Mouse (Mus musculus): ENCODE data around the gene Sycn. TPM values are rescaled to one million over a fixed set of nuclear protein-coding genes. Genes with fewer than 3 reads are reported as not detected.

Sycn gene
- total and polyA plus RNA-seq, 3 experiments: not detected

GRCm38 (mm10) chr7:28579826-28580225, 39.1 kb downstream of the Sycn start:
- Histone ChIP-seq H3K4me1 (ENCODE audit: control insufficient read depth in 1 of 2, insufficient read depth in 2 of 2, low read length in 2 of 2) (peaks cover 39 to 42% of the 10 kb centered on the region in 2 experiments), H3K9ac (ENCODE audit: control insufficient read depth, low read depth, low read length, poor library complexity, severe bottlenecking) (no peak overlapping the region), H3K9me3 (replicated peaks; ENCODE audit: insufficient read depth, low read length) (no peaks in the 10 kb centered on the region), H3K36me3 (ENCODE audit: control insufficient read depth in 1 of 2, insufficient read depth in 2 of 2, low read length in 2 of 2) (peaks cover 0 to 25% of the 10 kb centered on the region in 2 experiments; a peak in 2 of 4 replicates), H3K27me3 (ENCODE audit: control insufficient read depth in 1 of 2, insufficient read depth in 2 of 2, low read length in 2 of 2) (no peaks in the 10 kb centered on the region), H3K79me2 (ENCODE audit: control insufficient read depth, insufficient read depth, low read length, poor library complexity) (no peaks in the 10 kb centered on the region; the same call in 1 of the 2 replicates), H3K4me3 (ENCODE audit: control insufficient read depth in 1 of 2, insufficient read depth in 1 of 2, low read depth in 2 of 2, low read length in 2 of 2) (no peak overlapping the region), H3K27ac (ENCODE audit: control insufficient read depth, low read depth, low read length) (no peak overlapping the region)
- TF ChIP-seq KAT2A (conservative IDR thresholded peaks at IDR 0.05; ENCODE audit: low read depth, low read length) (no peak), POLR2A (IDR thresholded peaks at IDR 0.05; ENCODE audit: control insufficient read depth in 1 of 2, insufficient read depth in 1 of 2, low read depth in 1 of 2, low read length in 2 of 2, poor library complexity in 1 of 2) (no peak), MYC (IDR thresholded peaks at IDR 0.05; ENCODE audit: low read depth, low read length) (no peak)
- DNase-seq (ENCODE audit: low read depth, low spot score): no peak

GRCm38 (mm10) chr7:28581721-28582120, 41.0 kb downstream of the Sycn start:
- Histone ChIP-seq H3K27ac (ENCODE audit: control insufficient read depth, low read depth, low read length) (peak overlapping the region; percentile 74), H3K36me3 (ENCODE audit: control insufficient read depth in 1 of 2, insufficient read depth in 2 of 2, low read length in 2 of 2) (peaks cover 0 to 25% of the 10 kb centered on the region in 2 experiments; a peak in 2 of 4 replicates), H3K9ac (ENCODE audit: control insufficient read depth, low read depth, low read length, poor library complexity, severe bottlenecking) (no peak overlapping the region)

GRCm38 (mm10) chr7:28582841-28583240, 42.2 kb downstream of the Sycn start:
- Histone ChIP-seq H3K4me1 (ENCODE audit: control insufficient read depth in 1 of 2, insufficient read depth in 2 of 2, low read length in 2 of 2) (peaks cover 33 to 38% of the 10 kb centered on the region in 2 experiments), H3K79me2 (ENCODE audit: control insufficient read depth, insufficient read depth, low read length, poor library complexity) (peaks cover 4% of the 10 kb centered on the region; the same call in 1 of the 2 replicates), H3K9me3 (replicated peaks; ENCODE audit: insufficient read depth, low read length) (no peaks in the 10 kb centered on the region), H3K9ac (ENCODE audit: control insufficient read depth, low read depth, low read length, poor library complexity, severe bottlenecking) (peak overlapping the region; percentile 33; the same call in 1 of the 2 replicates), H3K36me3 (ENCODE audit: control insufficient read depth in 1 of 2, insufficient read depth in 2 of 2, low read length in 2 of 2) (peaks cover 0 to 25% of the 10 kb centered on the region in 2 experiments; a peak in 2 of 4 replicates), H3K27me3 (ENCODE audit: control insufficient read depth in 1 of 2, insufficient read depth in 2 of 2, low read length in 2 of 2) (no peaks in the 10 kb centered on the region), H3K4me3 (ENCODE audit: control insufficient read depth in 1 of 2, insufficient read depth in 1 of 2, low read depth in 2 of 2, low read length in 2 of 2) (peak overlapping the region in 1 of 2 experiments; percentile 26; a peak in 2 of 4 replicates), H3K27ac (ENCODE audit: control insufficient read depth, low read depth, low read length) (peak overlapping the region; percentile 74)
- DNase-seq (ENCODE audit: low read depth, low spot score): peak; percentile 57
- TF ChIP-seq ZKSCAN1 (IDR thresholded peaks at IDR 0.05; ENCODE audit: low read depth, low read length) (no peak), UBTF (IDR thresholded peaks at IDR 0.05; ENCODE audit: borderline replicate concordance, insufficient read depth, low read depth, low read length) (no peak), CTCF (IDR thresholded peaks at IDR 0.05 in 2 of 3, conservative IDR thresholded peaks at IDR 0.05 in 1 of 3; ENCODE audit: control insufficient read depth in 1 of 3, insufficient read depth in 1 of 3, low read depth in 2 of 3, low read length in 3 of 3, poor library complexity in 1 of 3, severe bottlenecking in 1 of 3) (no peak), MAFK (IDR thresholded peaks at IDR 0.05; ENCODE audit: borderline replicate concordance, low read depth, low read length) (no peak), TCF12 (IDR thresholded peaks at IDR 0.05; ENCODE audit: low read depth, low read length) (peak; percentile 52), RAD21 (IDR thresholded peaks at IDR 0.05; ENCODE audit: low read depth, low read length) (no peak), MYC (IDR thresholded peaks at IDR 0.05; ENCODE audit: low read depth, low read length) (no peak), JUND (IDR thresholded peaks at IDR 0.05; ENCODE audit: low read depth, low read length) (no peak), ZC3H11A (IDR thresholded peaks at IDR 0.05; ENCODE audit: low read depth, low read length) (no peak), SIN3A (IDR thresholded peaks at IDR 0.05; ENCODE audit: low read length) (peak; percentile 65), HCFC1 (IDR thresholded peaks at IDR 0.05; ENCODE audit: low read depth, low read length) (no peak), RCOR1 (IDR thresholded peaks at IDR 0.05; ENCODE audit: low read depth, low read length) (no peak), ZMIZ1 (IDR thresholded peaks at IDR 0.05; ENCODE audit: low read depth, low read length) (no peak), GATA1 (IDR thresholded peaks at IDR 0.05; ENCODE audit: low read depth, low read length) (peak; percentile 70), POLR2AphosphoS5 (IDR thresholded peaks at IDR 0.05; ENCODE audit: borderline replicate concordance, low read depth, low read length) (no peak), POLR2AphosphoS2 (IDR thresholded peaks at IDR 0.05; ENCODE audit: low read length) (no peak), ETS1 (IDR thresholded peaks at IDR 0.05; ENCODE audit: low read depth, low read length) (peak; percentile 52), SMC3 (IDR thresholded peaks at IDR 0.05; ENCODE audit: low read depth, low read length) (peak; percentile 8; the same call in 1 of the 2 replicates), MEF2A (IDR thresholded peaks at IDR 0.05; ENCODE audit: extremely low read depth, insufficient replicate concordance, low read depth, low read length, poor library complexity, severe bottlenecking) (no peak)

More at GRCm38 (mm10) chr7:28581721-28582120, 41.0 kb downstream of the Sycn start:
- Histone ChIP-seq H3K27me3 (ENCODE audit: control insufficient read depth in 1 of 2, insufficient read depth in 2 of 2, low read length in 2 of 2) (no peaks in the 10 kb centered on the region), H3K4me1 (ENCODE audit: control insufficient read depth in 1 of 2, insufficient read depth in 2 of 2, low read length in 2 of 2) (peaks cover 34 to 42% of the 10 kb centered on the region in 2 experiments), H3K4me3 (ENCODE audit: control insufficient read depth in 1 of 2, insufficient read depth in 1 of 2, low read depth in 2 of 2, low read length in 2 of 2) (no peak overlapping the region), H3K79me2 (ENCODE audit: control insufficient read depth, insufficient read depth, low read length, poor library complexity) (no peaks in the 10 kb centered on the region; the same call in 1 of the 2 replicates), H3K9me3 (replicated peaks; ENCODE audit: insufficient read depth, low read length) (no peaks in the 10 kb centered on the region)
- TF ChIP-seq NRF1 (IDR thresholded peaks at IDR 0.05; ENCODE audit: insufficient read depth, low read depth, low read length, poor library complexity, severe bottlenecking): no peak
- TF ChIP-seq TCF12 (IDR thresholded peaks at IDR 0.05; ENCODE audit: low read depth, low read length): peak; percentile 71
- no peak; the same call in none of the 2 replicates for TF ChIP-seq ETS1 (IDR thresholded peaks at IDR 0.05; ENCODE audit: low read depth, low read length)
- 0 out of 2 replicates have a peak, but pooled peaks have one; percentile 32 for TF ChIP-seq SIN3A (IDR thresholded peaks at IDR 0.05; ENCODE audit: low read length)
- TF ChIP-seq ZKSCAN1 (IDR thresholded peaks at IDR 0.05; ENCODE audit: low read depth, low read length): no peak
- TF ChIP-seq TAL1 (IDR thresholded peaks at IDR 0.05; ENCODE audit: low read length): peak; percentile 68
- TF ChIP-seq CHD2 (IDR thresholded peaks at IDR 0.05; ENCODE audit: low read length): no peak
- peak; percentile 10 for TF ChIP-seq MXI1 (IDR thresholded peaks at IDR 0.05; ENCODE audit: low read depth, low read length)
- TF ChIP-seq EP300 (IDR thresholded peaks at IDR 0.05; ENCODE audit: low read depth in 1 of 2, low read length in 2 of 2): peak; percentile 41 to 47; a peak in 3 of 4 replicates
- TF ChIP-seq GATA1 (IDR thresholded peaks at IDR 0.05; ENCODE audit: low read depth, low read length): peak; percentile 32; the same call in 1 of the 2 replicates
- 0 out of 2 replicates have a peak, but pooled peaks have one; percentile 18 for TF ChIP-seq RCOR1 (IDR thresholded peaks at IDR 0.05; ENCODE audit: low read depth, low read length)
- peak; percentile 53 for DNase-seq (ENCODE audit: low read depth, low spot score)

All from MEL (cell line).